Mouse (Mus musculus) pancreas, adult 10 weeks (tissue): ENCODE measurements around the gene Lrig2. TPM values are rescaled to one million over a fixed set of nuclear protein-coding genes. Genes with fewer than 3 reads are reported as not detected.

Source experiments
- polyA plus RNA-seq: library from polyadenylated mRNA; stranded (reverse); fragments of 350-450 nt; fragmentation: Illumina TruSeq; extraction: RNeasy Lipid Tissue Mini Kit (QIAGEN cat#74804); gene quantifications from one replicate; pipeline ENCODE4 v1.2.3, GENCODE M21; 2015; ENCODE audit warnings: low read depth, low replicate concordance; ENCODE audit not compliant: insufficient read depth

Gene Lrig2
- polyA plus RNA-seq: 3.9 TPM

DNA sequence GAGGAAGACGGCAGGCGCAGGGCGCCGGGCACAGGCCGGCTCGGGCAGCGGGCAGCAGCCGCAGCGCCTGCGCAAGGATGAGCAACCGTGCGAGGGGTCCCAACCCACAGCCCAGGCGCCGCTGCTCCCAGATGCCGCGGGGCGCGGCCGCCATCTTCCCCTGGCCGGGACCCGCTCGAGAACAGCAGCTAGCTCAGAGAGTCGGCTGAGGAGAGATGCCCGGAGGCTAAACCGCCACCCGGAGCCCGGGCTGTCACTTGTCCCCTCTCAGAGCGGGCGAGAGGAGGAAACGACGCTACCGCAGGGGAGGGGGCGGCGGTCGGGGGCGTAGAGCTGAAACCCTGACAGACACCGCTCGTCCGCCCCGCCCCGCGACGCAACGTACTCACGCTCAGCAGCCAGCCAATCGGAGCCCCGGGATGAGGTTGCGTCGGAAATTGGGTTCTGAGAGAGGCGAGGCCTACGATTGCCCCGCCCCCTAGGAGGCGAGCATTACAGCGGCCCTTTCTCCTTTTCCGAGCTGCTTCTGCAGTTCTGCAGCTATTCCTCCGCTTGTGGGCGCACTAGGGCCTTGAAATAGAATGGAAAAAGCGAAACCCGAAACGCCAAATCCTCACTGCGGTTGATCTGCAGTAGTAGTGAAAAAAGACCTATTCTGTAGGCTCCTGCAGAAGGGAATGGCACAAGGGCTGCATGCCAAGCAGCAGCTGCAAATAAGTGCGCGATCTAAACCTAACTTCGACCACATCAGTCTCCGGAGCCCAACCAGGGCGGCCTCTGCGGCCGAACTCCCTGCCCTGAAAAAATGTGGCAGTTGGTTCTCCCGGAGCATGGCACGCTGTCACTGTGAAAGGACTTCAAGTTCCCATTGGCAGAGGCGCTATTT lies at the start of gene Lrig2:
Gene Lrig2 (minus strand): TSS at position 381 of the 886 bp plus-strand sequence.

Other genes starting within 250 kb of the Lrig2 start
- 6.6 TPM for gene Slc16a1, start 126.8 kb upstream of the Lrig2 start, polyA plus RNA-seq